Mouse (Mus musculus) inflammation-experienced regulatory T-cells, adult 16 weeks (primary cell): ENCODE data around the gene Nav3. TPM values are rescaled to one million over a fixed set of nuclear protein-coding genes. Genes with fewer than 3 reads are reported as not detected.

Experiments
- polyA plus RNA-seq: library from polyadenylated mRNA; unstranded; fragments of 100-300 nt; shearing (Covaris generic); gene quantifications from one replicate; pipeline ENCODE4 v1.2.1, GENCODE M21; 2017

Gene Nav3
- not detected for polyA plus RNA-seq

DNA sequence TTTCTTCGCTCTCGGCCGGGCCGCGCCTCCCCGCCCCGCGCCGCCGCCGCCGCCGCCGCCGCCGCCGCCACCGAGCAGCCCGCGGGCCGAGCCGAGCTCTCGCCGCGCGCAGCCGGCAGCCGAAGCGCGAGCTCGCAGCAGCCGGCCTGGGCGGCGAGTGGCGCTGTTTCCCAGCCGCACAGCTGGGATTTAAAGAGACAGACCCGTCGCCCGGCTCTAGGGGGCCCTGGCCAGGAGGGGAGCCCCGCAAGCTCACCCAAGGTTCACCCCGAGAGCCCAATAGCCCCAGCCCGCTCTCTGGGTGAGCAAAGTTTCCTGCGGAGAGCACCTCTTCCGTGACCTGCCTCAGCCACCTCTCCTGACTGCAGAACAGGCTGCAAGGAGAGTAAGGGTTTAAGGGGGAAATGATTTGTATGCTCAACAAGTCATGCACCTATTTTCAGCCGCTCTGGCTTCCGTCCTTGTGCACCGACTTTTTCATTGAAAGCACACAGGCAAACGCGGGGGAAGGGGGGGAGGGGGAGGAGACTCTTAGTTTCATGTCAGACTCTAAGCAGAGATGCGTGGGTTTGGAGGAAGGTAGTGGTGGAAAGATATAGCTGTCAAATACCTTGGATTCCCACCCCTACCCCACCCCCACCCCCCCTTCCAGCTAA is at the start of gene Nav3:
TSS of gene Nav3 (minus strand) at position 367 of the 656 bp plus-strand sequence.

